Comparison of ENCODE assay signal across 8 mouse cellular contexts in the genomic region with DNA sequence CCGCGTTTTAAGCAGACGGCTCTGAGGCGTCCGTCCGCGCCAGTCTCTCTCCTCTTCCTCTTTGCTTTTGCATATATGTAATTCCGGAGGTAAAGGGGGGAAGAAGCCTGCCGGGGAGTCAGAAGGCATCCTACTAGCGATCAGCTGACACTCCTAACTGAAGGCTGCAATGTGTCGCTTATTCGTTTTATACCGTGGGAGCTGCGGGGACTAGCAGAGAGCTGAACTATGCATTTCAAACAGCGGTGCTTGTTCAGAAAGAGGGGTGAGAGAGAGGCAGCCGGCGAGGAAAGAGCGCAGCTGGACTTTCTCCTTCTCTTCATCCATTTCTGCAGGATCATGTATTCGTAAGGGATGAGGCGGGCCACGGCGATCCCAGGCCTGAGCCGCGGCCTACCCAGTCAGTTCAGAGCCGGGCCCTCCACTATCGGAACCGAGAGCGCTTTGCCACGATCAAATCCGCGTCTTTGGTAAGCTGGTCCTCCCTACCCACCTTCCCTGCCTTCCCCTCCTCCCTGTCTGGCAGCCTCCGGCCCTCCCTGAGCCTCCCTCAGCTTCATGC. TPM values are rescaled to one million over a fixed set of nuclear protein-coding genes. Genes with fewer than 3 reads are reported as not detected.
A peak's percentile ranks its signal among the peaks of the same experiment; 100 is the strongest.
DNase-seq lines count a peak whose midpoint lies in the region; ATAC-seq and TF ChIP-seq lines count a peak whose summit lies in the region.

No protein-coding gene starts in this region.

- no peak for TF ChIP-seq CTCF in small intestine, adult 2 months (IDR thresholded peaks at IDR 0.05; ENCODE audit: extremely low read depth, insufficient read length, insufficient replicate concordance, low read depth, low read length)

- H3K4me1 ChIP-seq in kidney, embryonic 14.5 days (ENCODE audit: control insufficient read depth, insufficient read depth, low read length) = peaks cover 4% of the 10 kb centered on the region; the same call in 1 of the 2 replicates
- no peaks in the 10 kb centered on the region for H3K4me1 ChIP-seq in small intestine, adult 2 months (ENCODE audit: control insufficient read depth, insufficient read depth, insufficient read length, low read length)

- no peak for DNase-seq in kidney, postnatal 36 days
- peak; percentile 76 to 77 for DNase-seq in cerebellum, postnatal 14 days
- DNase-seq in frontal cortex, postnatal 36 days (ENCODE audit: low spot score in 2 of 2) = peak; percentile 67 to 72
- peak; percentile 41 to 56 for DNase-seq in kidney, postnatal 4 days
- DNase-seq in lung, postnatal 14 days = peak; percentile 5
- no peak for DNase-seq in thymus, postnatal 10 days (ENCODE audit: low spot score in 2 of 2)

- H3K4me3 ChIP-seq in kidney, embryonic 14.5 days (ENCODE audit: low read length) = peak overlapping the region; percentile 36
- H3K4me3 ChIP-seq in small intestine, adult 2 months (ENCODE audit: low read depth, low read length) = peak overlapping the region; percentile 49

- no peaks in the 10 kb centered on the region for H3K27me3 ChIP-seq in kidney, embryonic 14.5 days (ENCODE audit: control insufficient read depth, insufficient read depth, low read length)
- no peaks in the 10 kb centered on the region for H3K27me3 ChIP-seq in small intestine, adult 2 months (ENCODE audit: control insufficient read depth, insufficient read depth, low read length)

- TF ChIP-seq POLR2A in small intestine, adult 2 months (IDR thresholded peaks at IDR 0.05; ENCODE audit: low read depth, low read length) = no peak

- peak overlapping the region; percentile 20; the same call in 1 of the 2 replicates for H3K27ac ChIP-seq in kidney, embryonic 14.5 days (ENCODE audit: low read depth, low read length)
- H3K27ac ChIP-seq in small intestine, adult 2 months (ENCODE audit: insufficient read depth, low read depth, low read length) = no peak overlapping the region; the same call in 1 of the 2 replicates

- no peaks in the 10 kb centered on the region for H3K36me3 ChIP-seq in kidney, embryonic 14.5 days (ENCODE audit: control insufficient read depth, insufficient read depth, low read length)
- peaks cover 43% of the 10 kb centered on the region for H3K36me3 ChIP-seq in small intestine, adult 2 months (ENCODE audit: control insufficient read depth, insufficient read depth, low read length)

- H3K9me3 ChIP-seq in kidney, embryonic 14.5 days (ENCODE audit: control insufficient read depth, low read length) = no peaks in the 10 kb centered on the region

- ATAC-seq in kidney, embryonic 14.5 days (ENCODE audit: low FRiP score, low TSS enrichment) = no peak; the same call in 1 of the 2 replicates

- H3K9ac ChIP-seq in kidney, embryonic 14.5 days (ENCODE audit: low read depth, low read length) = peak overlapping the region; percentile 35

- peak overlapping the region; percentile 57 for H3K4me2 ChIP-seq in kidney, embryonic 14.5 days (replicated peaks; ENCODE audit: low read depth, low read length)

- 3% methylated on average over 32 of the region's 32 CpGs for WGBS in kidney, embryonic 14.5 days
- WGBS in small intestine, adult 2 months = 71% methylated on average over 31 of the region's 32 CpGs

RNA-seq across cellular contexts. Expression of gene Pebp1, which starts 46.6 kb away (rescaled TPM):
- polyA plus RNA-seq in kidney, embryonic 14.5 days (2014; fragmentation: Nextera tagmentation; extraction: Ambion mirVana) = 710 and 781 TPM in 2 replicates
- 280 and 305 TPM in 2 replicates for polyA plus RNA-seq in small intestine, adult 2 months (2012; rRNA removed)

Comparison
In these comparisons a context has a peak if more than half of its experiments do, and no peak if none do; other contexts are left out.
1. DNase-seq: peak in cerebellum, postnatal 14 days (2 of 2), frontal cortex, postnatal 36 days (2 of 2), kidney, postnatal 4 days (2 of 2) and lung, postnatal 14 days (single experiment); none in kidney, postnatal 36 days (0 of 2) and thymus, postnatal 10 days (0 of 2).